Mouse (Mus musculus) CD8-positive naive resting alpha-beta T cell, adult 57 days (primary cell): ENCODE data around the gene Pigr. TPM values are rescaled to one million over a fixed set of nuclear protein-coding genes. Genes with fewer than 3 reads are reported as not detected.

Experiments used
- total RNA-seq: library from RNA; stranded (reverse); gene quantifications from one replicate; pipeline ENCODE4 v1.2.4, GENCODE M21; 2023

Gene Pigr
- total RNA-seq, result 0.21 TPM

GRCm38 (mm10) chr1:130826448-130826847, at the start of gene Pigr:
Pigr (plus strand) TSS chr1:130826684.

GRCm38 (mm10) chr1:130800602-130801001, 25.9 kb upstream of the Pigr start, which contains the start of gene Fcamr:
Fcamr (plus strand) TSS chr1:130800902.

GRCm38 (mm10) chr1:130865541-130866221, 39.2 kb downstream of the Pigr start, which contains the start of gene Fcmr:
Fcmr (plus strand) TSS chr1:130865669.

GRCm38 (mm10) chr1:130887354-130887753, 60.9 kb downstream of the Pigr start, which contains the start of gene Il24:
Il24 (minus strand) TSS chr1:130887454.

Other genes with a start within 250 kb of the Pigr start
- gene Zp3r, start 197.1 kb upstream of the Pigr start, total RNA-seq, result not detected
- gene C4bp, start 165.1 kb upstream of the Pigr start, total RNA-seq, result not detected
- gene Gm29427, start 110.9 kb upstream of the Pigr start, total RNA-seq, result not detected
- gene Yod1, start 109.4 kb upstream of the Pigr start, total RNA-seq, result 10.4 TPM
- 20.9 TPM for gene Pfkfb2, start 97.4 kb upstream of the Pigr start, total RNA-seq
- gene AA986860, start 94.7 kb upstream of the Pigr start, total RNA-seq, result 0.80 TPM
- gene Fcamr, start 25.8 kb upstream of the Pigr start, total RNA-seq, result not detected
- 60.2 TPM for gene Fcmr, start 39.0 kb downstream of the Pigr start, total RNA-seq
- not detected for gene Il24, start 60.8 kb downstream of the Pigr start, total RNA-seq
- gene Il20, start 84.8 kb downstream of the Pigr start, total RNA-seq, result not detected
- gene Il19, start 113.4 kb downstream of the Pigr start, total RNA-seq, result not detected
- 0.40 TPM for gene Il10, start 193.2 kb downstream of the Pigr start, total RNA-seq